Mouse (Mus musculus) lung, postnatal 14 days (tissue): Measurements from ENCODE around the gene Dkkl1.

Source experiments
- DNase-seq: peaks from one replicate; pipeline ENCODE4 v3.0.0; 2021

Gene Dkkl1

GRCm38 (mm10) chr7:45164833-45165232 lies 47.1 kb downstream of the Dkkl1 start:
- DNase-seq: no peak

DNA sequence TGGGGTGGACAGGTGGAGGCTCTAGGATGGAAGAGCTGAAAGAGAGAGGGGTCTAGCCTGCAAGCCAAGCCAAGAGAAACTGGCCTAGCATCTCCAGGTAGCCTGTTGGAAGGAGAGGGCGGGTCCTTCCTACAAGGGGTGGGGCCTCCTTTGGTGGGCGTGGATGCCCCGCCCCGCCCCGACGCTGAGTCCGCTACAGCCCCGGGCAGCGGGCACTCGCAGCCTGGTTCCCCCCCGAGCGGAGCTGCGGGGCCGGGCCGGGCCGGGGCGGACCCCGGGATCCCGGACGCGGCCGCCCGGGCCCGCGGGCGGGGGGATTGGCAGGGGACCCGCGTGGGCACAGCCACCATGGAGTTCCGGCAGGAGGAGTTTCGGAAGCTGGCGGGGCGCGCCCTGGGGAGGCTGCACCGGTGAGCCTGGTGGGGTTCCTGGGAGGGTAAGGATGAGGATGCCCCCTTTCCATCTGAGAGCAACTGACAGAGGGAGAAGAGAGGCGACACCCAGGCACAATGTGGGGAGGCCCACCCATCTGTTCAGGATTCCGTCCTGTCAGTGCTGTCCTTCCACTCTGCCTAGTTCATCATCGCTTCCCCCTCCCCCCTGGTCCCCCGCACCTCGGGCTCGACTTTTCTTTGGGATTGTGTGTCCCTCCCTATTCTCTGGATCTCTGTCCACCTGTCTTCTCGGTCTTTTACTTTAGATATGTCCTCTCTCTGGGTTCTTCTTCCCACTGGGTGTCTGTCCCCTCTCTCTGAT lies 48.0 kb downstream of the Dkkl1 start, which contains the start of gene Slc17a7:
Gene Slc17a7 (plus strand): TSS at position 215 of the 756 bp plus-strand sequence.
- DNase-seq: peak; percentile 41

- no peak for DNase-seq
Observed at GRCm38 (mm10) chr7:45162996-45163615, 48.8 kb downstream of the Dkkl1 start.

DNA sequence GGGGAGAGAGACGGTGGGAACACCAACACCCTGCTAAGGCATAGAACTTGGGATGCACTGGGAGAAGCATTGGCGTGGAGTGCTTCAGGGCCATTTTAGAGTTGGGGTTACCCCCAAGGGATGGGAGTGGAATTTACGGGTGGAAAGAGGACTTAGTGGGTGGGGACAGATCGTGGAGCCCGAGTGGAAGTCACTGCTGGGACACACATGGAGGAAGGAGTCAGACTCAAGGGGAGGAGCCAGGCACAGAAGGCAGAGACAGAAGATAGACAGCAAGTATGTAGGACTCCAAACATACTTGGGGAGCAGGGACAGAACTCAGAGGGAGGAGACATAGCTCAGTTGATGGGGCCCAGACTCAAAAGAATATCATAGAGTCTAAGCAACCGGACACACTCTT lies 49.4 kb downstream of the Dkkl1 start:
- DNase-seq: no peak

GRCm38 (mm10) chr7:45161612-45162473 lies 50.1 kb downstream of the Dkkl1 start:
- peak; percentile 91 for DNase-seq

- DNase-seq: no peak
Observed at GRCm38 (mm10) chr7:45160866-45161265, 51.1 kb downstream of the Dkkl1 start.

- DNase-seq: no peak
Observed at GRCm38 (mm10) chr7:45160316-45160800, 51.6 kb downstream of the Dkkl1 start.

DNA sequence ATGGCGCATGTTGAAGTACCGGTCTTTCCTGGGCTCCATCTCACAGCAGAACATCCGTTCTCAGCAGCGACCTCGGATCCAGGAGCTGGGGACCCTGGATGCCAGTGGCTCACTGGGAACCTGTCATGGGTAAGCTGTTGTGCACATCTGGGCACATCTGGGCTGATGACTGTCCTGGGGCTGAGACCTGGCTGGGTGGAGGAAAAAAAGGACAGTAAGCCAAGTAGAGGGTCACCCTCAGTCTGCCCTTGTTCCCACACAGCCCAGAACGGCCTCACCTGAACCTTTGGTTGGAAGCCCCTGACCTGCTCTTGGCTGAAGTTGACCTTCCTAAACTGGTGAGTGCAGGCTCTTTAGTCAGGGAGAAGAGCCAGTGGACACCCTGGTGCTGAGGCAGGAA lies 53.0 kb downstream of the Dkkl1 start:
- no peak for DNase-seq
